ENCODE assay signal across 25 mouse cellular contexts in genomic region chr9:83068246-83068645, GRCm38 (mm10).
DNase-seq lines count a peak whose midpoint lies in the region; ATAC-seq and TF ChIP-seq lines count a peak whose summit lies in the region.
"Had no signal": no experiment of that assay in that cellular context is flagged by ENCODE, and none has a peak within 500 bp of the region (broad histone marks: within the 10 kb centered on the region; RNA-seq: fewer than 3 reads in every experiment).

No protein-coding gene starts in this region.

- no peak for ATAC-seq in liver, embryonic 12.5 days
- ATAC-seq: forebrain, embryonic 14.5 days; forebrain, postnatal 0 days; hindbrain, embryonic 16.5 days; intestine, embryonic 15.5 days; Patski had no signal

- TF ChIP-seq CTCF in liver, adult 2 months (IDR thresholded peaks at IDR 0.05; ENCODE audit: low read depth, low read length) = no peak

- no peak overlapping the region for H3K4me3 ChIP-seq in liver, adult 2 months (ENCODE audit: insufficient read depth, low read depth, low read length)
- no peak overlapping the region for H3K4me3 ChIP-seq in liver, embryonic 12.5 days
- H3K4me3 ChIP-seq: gastrocnemius, adult 2 months; hindbrain, embryonic 10.5 days; hindbrain, embryonic 13.5 days; intestine, embryonic 15.5 days had no signal

- H3K9me3 ChIP-seq in liver, embryonic 12.5 days (replicated peaks) = no peaks in the 10 kb centered on the region
- H3K9me3 ChIP-seq: G1E; hindbrain, embryonic 10.5 days; hindbrain, embryonic 13.5 days; intestine, embryonic 15.5 days had no signal

- no peaks in the 10 kb centered on the region for H3K4me1 ChIP-seq in liver, adult 2 months (ENCODE audit: control insufficient read depth, insufficient read depth, low read length)
- H3K4me1 ChIP-seq in liver, embryonic 12.5 days = no peaks in the 10 kb centered on the region
- H3K4me1 ChIP-seq: hindbrain, embryonic 10.5 days; hindbrain, embryonic 13.5 days; intestine, embryonic 15.5 days had no signal

- no peak overlapping the region for H3K4me2 ChIP-seq in liver, embryonic 12.5 days
- H3K4me2 ChIP-seq: hindbrain, embryonic 13.5 days; intestine, embryonic 15.5 days had no signal

- TF ChIP-seq POLR2A in liver, adult 2 months (IDR thresholded peaks at IDR 0.05; ENCODE audit: extremely low read depth, insufficient read depth, low read length) = no peak

- H3K36me3 ChIP-seq in liver, adult 2 months (ENCODE audit: control insufficient read depth, insufficient read depth, low read length) = no peaks in the 10 kb centered on the region
- no peaks in the 10 kb centered on the region for H3K36me3 ChIP-seq in liver, embryonic 12.5 days
- H3K36me3 ChIP-seq: G1E; hindbrain, embryonic 10.5 days; hindbrain, embryonic 13.5 days; intestine, embryonic 15.5 days had no signal

- H3K27me3 ChIP-seq in liver, adult 2 months (ENCODE audit: control insufficient read depth, insufficient read depth, low read length) = no peaks in the 10 kb centered on the region
- no peaks in the 10 kb centered on the region for H3K27me3 ChIP-seq in liver, embryonic 12.5 days (replicated peaks)
- H3K27me3 ChIP-seq: hindbrain, embryonic 13.5 days; intestine, embryonic 15.5 days; Patski had no signal

- no peak overlapping the region for H3K9ac ChIP-seq in liver, adult 2 months (ENCODE audit: low read depth, low read length)
- H3K9ac ChIP-seq in liver, embryonic 12.5 days = no peak overlapping the region
- H3K9ac ChIP-seq: forebrain, postnatal 0 days; hindbrain, embryonic 13.5 days; intestine, embryonic 15.5 days had no signal

- DNase-seq in heart, adult 11 months = peak; percentile 90
- no peak for DNase-seq in heart, postnatal 4 days
- DNase-seq in heart, adult 9 months (ENCODE audit: low spot score in 2 of 2) = peak; percentile 5 to 12
- no peak for DNase-seq in heart, adult 8-10 months (ENCODE audit: low spot score)
- DNase-seq in liver, adult 2 months (ENCODE audit: extremely low read depth, low read depth, low spot score) = peak; percentile 10
- peak; percentile 14 for DNase-seq in skeletal muscle tissue, adult 2 months (ENCODE audit: low read depth, low spot score)
- no peak for DNase-seq in layer of hippocampus, adult 18-20 months (ENCODE audit: low spot score in 2 of 2)
- DNase-seq: adrenal gland, adult 2 months; adrenal gland, postnatal 25 days; cerebellum, adult 11-12 months; cerebellum, adult 8-10 months; cerebellum, postnatal 10 days; forebrain, postnatal 0 days; gastrocnemius, adult 2 months; gastrocnemius, postnatal 14 days; kidney, adult 11 months; kidney, adult 8-10 months had no signal

- 77% methylated on average over 5 of the region's 5 CpGs for WGBS in liver, adult 2 months
- 63% methylated on average over 5 of the region's 5 CpGs for WGBS in liver, embryonic 12.5 days (ENCODE audit: insufficient replicate concordance)

- H3K27ac ChIP-seq in liver, adult 2 months (replicated peaks; ENCODE audit: insufficient read depth, low read depth, low read length) = no peak overlapping the region
- H3K27ac ChIP-seq in liver, embryonic 12.5 days = no peak overlapping the region
- H3K27ac ChIP-seq: gastrocnemius, adult 2 months; hindbrain, embryonic 10.5 days; hindbrain, embryonic 13.5 days; intestine, embryonic 15.5 days had no signal

- H3K79me2 ChIP-seq in liver, adult 2 months (ENCODE audit: control insufficient read depth, insufficient read depth, low read length) = no peaks in the 10 kb centered on the region

Comparison
In these comparisons a context has a peak if more than half of its experiments do, and no peak if none do; other contexts are left out.
1. DNase-seq: peak in heart, adult 11 months (single experiment), heart, adult 9 months (2 of 2), liver, adult 2 months (single experiment) and skeletal muscle tissue, adult 2 months (single experiment); none in heart, postnatal 4 days (single experiment), heart, adult 8-10 months (single experiment) and layer of hippocampus, adult 18-20 months (0 of 2).